Mouse (Mus musculus): ENCODE results near the gene Thrb. TPM values are rescaled to one million over a fixed set of nuclear protein-coding genes. Genes with fewer than 3 reads are reported as not detected.

The Thrb gene
- polyA plus RNA-seq, 1 experiment from 2014 or later, result 0.30 TPM

- 85% methylated on average over 1 of the region's 1 CpGs for WGBS (ENCODE audit: missing documents)
- no peaks in the 10 kb centered on the region for H3K36me3 ChIP-seq (ENCODE audit: inconsistent target)
- H3K79me2 ChIP-seq (ENCODE audit: inconsistent target), result no peaks in the 10 kb centered on the region
- no peak overlapping the region for H3K27ac ChIP-seq
- no peak overlapping the region for H3K4me3 ChIP-seq (ENCODE audit: inconsistent target)
Measured at GRCm38 (mm10) chr14:18003686-18004085, 343.6 kb downstream of the Thrb start.

DNA sequence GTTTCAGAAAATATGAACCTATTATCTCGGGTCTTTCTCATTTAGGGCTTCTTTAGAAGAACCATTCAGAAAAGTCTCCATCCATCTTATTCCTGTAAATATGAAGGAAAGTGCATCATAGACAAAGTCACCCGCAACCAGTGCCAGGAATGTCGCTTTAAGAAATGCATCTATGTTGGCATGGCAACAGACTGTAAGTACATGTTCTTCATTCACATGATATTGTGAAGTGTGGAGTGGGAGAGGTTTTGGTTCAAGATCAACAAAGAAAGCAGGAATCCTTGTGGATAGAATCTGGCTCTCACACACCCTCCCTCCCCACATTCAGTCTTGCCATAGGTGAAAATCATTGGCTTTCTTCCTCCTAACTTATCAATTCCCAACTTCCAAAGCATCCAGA lies 348.5 kb downstream of the Thrb start:
- Histone ChIP-seq H3K27ac (no peak overlapping the region), H3K36me3 (ENCODE audit: inconsistent target) (no peaks in the 10 kb centered on the region), H3K79me2 (ENCODE audit: inconsistent target) (no peaks in the 10 kb centered on the region), H3K4me3 (ENCODE audit: inconsistent target) (no peak overlapping the region)
- 93% methylated on average over 3 of the region's 3 CpGs for WGBS (ENCODE audit: missing documents)

GRCm38 (mm10) chr14:18016604-18017003 lies 356.5 kb downstream of the Thrb start:
- H3K4me3 ChIP-seq (ENCODE audit: inconsistent target), result no peak overlapping the region
- H3K27ac ChIP-seq, result no peak overlapping the region
- H3K79me2 ChIP-seq (ENCODE audit: inconsistent target), result no peaks in the 10 kb centered on the region
- no peaks in the 10 kb centered on the region for H3K36me3 ChIP-seq (ENCODE audit: inconsistent target)
- 82% methylated on average over 5 of the region's 5 CpGs for WGBS (ENCODE audit: missing documents)

DNA sequence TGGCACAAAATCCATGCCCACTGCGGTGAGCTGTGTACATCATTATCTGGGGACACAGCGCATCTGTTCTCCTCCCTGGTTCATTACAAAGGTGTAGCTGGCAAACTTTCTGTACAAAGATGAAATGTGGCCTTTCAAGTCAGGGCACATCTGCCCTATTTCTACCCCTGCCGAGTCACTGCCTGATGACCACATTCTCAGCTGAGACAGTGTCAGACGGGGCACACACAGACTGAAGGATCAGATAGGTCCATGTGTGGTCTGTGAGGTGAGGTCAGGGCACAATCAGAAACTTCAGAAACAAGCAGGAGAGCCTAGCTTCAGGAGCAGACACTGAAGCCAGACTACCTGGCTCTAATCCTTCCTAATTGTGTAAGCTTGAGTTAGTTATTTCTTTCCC lies 360.1 kb downstream of the Thrb start:
- Histone ChIP-seq H3K79me2 (ENCODE audit: inconsistent target) (no peaks in the 10 kb centered on the region), H3K36me3 (ENCODE audit: inconsistent target) (no peaks in the 10 kb centered on the region), H3K4me3 (ENCODE audit: inconsistent target) (no peak overlapping the region), H3K27ac (no peak overlapping the region)
- WGBS (ENCODE audit: missing documents), result 65% methylated on average over 4 of the region's 4 CpGs

GRCm38 (mm10) chr14:18020636-18021035 lies 360.6 kb downstream of the Thrb start:
- WGBS (ENCODE audit: missing documents), result 96% methylated on average over 3 of the region's 3 CpGs
- no peak overlapping the region for H3K4me3 ChIP-seq (ENCODE audit: inconsistent target)
- H3K79me2 ChIP-seq (ENCODE audit: inconsistent target), result no peaks in the 10 kb centered on the region
- no peaks in the 10 kb centered on the region for H3K36me3 ChIP-seq (ENCODE audit: inconsistent target)
- no peak overlapping the region for H3K27ac ChIP-seq

DNA sequence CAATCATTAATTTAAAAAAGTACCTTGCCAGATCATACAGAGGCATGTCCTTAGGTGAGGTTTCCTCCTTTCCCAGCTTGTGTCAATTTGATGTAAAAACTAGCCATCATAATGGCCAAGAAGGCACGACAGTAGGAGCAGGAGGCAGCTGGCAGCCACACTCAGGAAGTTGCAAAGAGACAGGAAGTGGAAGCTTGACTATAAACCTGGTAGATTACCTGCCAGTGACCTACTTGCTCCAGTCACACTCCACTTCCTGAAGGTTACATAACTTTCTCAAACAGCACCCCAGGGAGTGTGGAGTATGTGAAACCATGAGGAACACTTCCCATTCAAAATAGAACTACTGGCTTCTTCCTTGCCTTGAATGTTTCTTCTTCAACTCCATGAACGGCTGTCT lies 361.7 kb downstream of the Thrb start:
- Histone ChIP-seq H3K4me3 (ENCODE audit: inconsistent target) (no peak overlapping the region), H3K79me2 (ENCODE audit: inconsistent target) (no peaks in the 10 kb centered on the region), H3K27ac (no peak overlapping the region), H3K36me3 (ENCODE audit: inconsistent target) (no peaks in the 10 kb centered on the region)
- WGBS (ENCODE audit: missing documents), result 27% methylated on average over 2 of the region's 2 CpGs

DNA sequence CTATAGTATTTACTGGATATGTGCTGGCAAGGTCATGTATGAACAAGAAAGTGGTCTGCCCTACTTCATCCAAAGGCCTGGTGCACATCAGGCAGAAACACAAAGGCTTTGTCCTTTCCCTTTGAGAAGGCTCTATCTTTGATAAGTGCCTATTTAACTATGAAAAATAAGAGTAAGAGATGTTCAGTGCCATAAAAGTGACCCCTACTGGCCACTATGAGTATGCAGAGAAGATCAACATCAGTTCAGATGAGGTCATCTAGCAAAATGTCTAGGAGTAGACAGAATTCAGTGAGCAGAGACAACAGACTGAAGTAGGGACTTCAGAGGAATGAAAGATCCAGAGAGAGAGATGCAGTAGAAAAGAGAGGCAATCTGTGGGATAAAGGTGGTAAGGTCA lies 362.3 kb downstream of the Thrb start:
- H3K4me3 ChIP-seq (ENCODE audit: inconsistent target), result no peak overlapping the region
- H3K27ac ChIP-seq, result no peak overlapping the region
- no peaks in the 10 kb centered on the region for H3K36me3 ChIP-seq (ENCODE audit: inconsistent target)
- H3K79me2 ChIP-seq (ENCODE audit: inconsistent target), result no peaks in the 10 kb centered on the region

DNA sequence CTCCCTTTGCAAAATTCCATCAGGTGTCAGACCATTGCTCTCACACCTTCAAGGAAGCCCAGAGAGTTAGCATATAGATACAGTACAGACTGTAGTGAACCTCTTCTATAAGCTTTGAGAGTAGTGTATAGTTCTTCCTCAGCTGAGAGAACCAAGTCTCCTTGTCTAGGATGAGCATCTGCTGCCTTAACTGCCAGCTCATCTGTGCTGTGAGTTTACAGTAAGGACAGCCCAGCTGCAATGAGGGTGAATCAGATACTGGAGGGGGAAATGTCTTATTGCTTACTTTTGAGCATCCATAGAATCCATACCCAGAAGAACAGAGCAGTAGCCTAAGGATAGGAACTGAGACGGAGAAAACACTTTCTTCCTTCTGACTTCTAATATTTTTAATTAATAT lies 367.8 kb downstream of the Thrb start:
- WGBS (ENCODE audit: missing documents), result 100% methylated on average over 1 of the region's 1 CpGs
- Histone ChIP-seq H3K4me3 (ENCODE audit: inconsistent target) (no peak overlapping the region), H3K27ac (no peak overlapping the region), H3K79me2 (ENCODE audit: inconsistent target) (no peaks in the 10 kb centered on the region), H3K36me3 (ENCODE audit: inconsistent target) (no peaks in the 10 kb centered on the region)

DNA sequence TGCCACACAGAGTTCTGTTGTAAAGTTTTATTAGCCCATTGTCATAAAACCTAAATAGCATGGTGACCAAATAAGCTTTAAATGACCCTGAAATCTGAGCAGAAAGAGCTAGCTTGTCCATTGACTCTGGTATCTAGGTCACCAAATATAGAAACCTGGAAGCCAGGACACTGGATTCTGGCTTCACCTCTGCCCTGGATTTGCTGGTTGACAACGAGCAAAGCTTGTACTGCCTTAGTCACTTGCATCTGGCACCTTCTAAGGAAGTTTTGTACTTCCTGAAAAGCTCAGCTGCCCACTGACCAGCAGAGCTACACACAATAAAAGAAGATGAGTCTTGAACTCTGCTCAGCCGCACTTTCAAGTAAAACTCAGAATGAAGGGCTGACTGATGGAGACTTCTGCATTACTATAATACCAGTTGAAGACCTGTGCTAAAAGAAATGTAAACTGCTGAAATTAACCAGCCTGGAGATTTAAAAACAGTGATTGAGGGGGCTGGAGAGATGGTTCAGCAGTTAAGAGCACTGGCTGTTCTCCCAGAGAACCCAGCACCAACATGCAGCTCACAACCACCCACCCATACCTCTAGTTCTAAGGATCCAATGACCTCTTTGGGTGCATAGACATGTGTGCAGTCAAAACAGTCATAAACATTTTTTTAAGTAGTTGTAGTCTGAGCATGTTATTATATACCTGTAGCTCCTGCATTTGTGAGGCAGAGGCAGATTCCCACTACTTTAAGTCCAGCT lies 369.3 kb downstream of the Thrb start:
- Histone ChIP-seq H3K79me2 (ENCODE audit: inconsistent target) (no peaks in the 10 kb centered on the region), H3K36me3 (ENCODE audit: inconsistent target) (no peaks in the 10 kb centered on the region), H3K4me3 (ENCODE audit: inconsistent target) (no peak overlapping the region), H3K27ac (no peak overlapping the region)
- 53% methylated on average over 2 of the region's 2 CpGs for WGBS (ENCODE audit: missing documents)

DNA sequence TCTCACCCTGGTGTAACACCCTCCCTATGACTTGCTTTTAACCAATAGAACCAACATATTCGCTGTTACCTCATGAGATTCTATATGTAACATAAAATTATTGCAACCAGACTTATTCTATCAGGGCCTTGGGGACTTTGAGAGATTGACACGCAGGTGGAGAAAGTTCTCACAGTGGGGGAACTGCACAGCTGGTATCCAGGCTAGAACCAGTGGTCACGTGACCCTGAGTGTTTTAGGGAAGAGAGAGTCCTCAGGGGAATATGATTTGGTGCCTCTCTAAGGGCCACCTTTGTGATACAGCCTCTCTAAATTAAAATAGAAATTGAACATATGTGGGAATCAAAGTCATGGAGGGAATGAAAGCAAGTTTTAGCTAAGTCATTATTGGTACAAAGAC lies 371.9 kb downstream of the Thrb start:
- Histone ChIP-seq H3K79me2 (ENCODE audit: inconsistent target) (no peaks in the 10 kb centered on the region), H3K27ac (no peak overlapping the region), H3K4me3 (ENCODE audit: inconsistent target) (no peak overlapping the region), H3K36me3 (ENCODE audit: inconsistent target) (no peaks in the 10 kb centered on the region)
- 87% methylated on average over 3 of the region's 3 CpGs for WGBS (ENCODE audit: missing documents)

- Histone ChIP-seq H3K79me2 (ENCODE audit: inconsistent target) (no peaks in the 10 kb centered on the region), H3K4me3 (ENCODE audit: inconsistent target) (no peak overlapping the region), H3K27ac (no peak overlapping the region), H3K36me3 (ENCODE audit: inconsistent target) (no peaks in the 10 kb centered on the region)
- 82% methylated on average over 5 of the region's 5 CpGs for WGBS (ENCODE audit: missing documents)
Measured at GRCm38 (mm10) chr14:18036573-18036972, 376.5 kb downstream of the Thrb start.

GRCm38 (mm10) chr14:18062082-18062772 lies 402.2 kb downstream of the Thrb start:
- Histone ChIP-seq H3K36me3 (ENCODE audit: inconsistent target) (no peaks in the 10 kb centered on the region), H3K79me2 (ENCODE audit: inconsistent target) (no peaks in the 10 kb centered on the region), H3K4me3 (ENCODE audit: inconsistent target) (no peak overlapping the region), H3K27ac (no peak overlapping the region)
- 86% methylated on average over 5 of the region's 5 CpGs for WGBS (ENCODE audit: missing documents)
